Mouse (Mus musculus) CH12.LX (cell line): Measurements from ENCODE around the gene Rhoq. TPM values are rescaled to one million over a fixed set of nuclear protein-coding genes. Genes with fewer than 3 reads are reported as not detected.
A peak's percentile ranks its signal among the peaks of the same experiment; 100 is the strongest.

Source experiments
- DNase-seq: peaks from one replicate; pipeline ENCODE4 v3.0.0-alpha.2; 2013; ENCODE audit errors: extremely low read depth
- H3K27ac ChIP-seq: 2 replicates; pipeline ENCODE4 v1.5.1; 2012; ENCODE audit warnings: low read depth, mild to moderate bottlenecking, control low read depth, moderate library complexity; ENCODE audit not compliant: insufficient read depth
- H3K27me3 ChIP-seq: replicated peaks from 2 replicates; pipeline ENCODE3; 2012; ENCODE audit warnings: inconsistent platforms
- H3K36me3 ChIP-seq, 2 experiments: replicated peaks in 1 of 2; 2 replicates each; pipeline versions ENCODE3 to v1.6.1; 2012; ENCODE audit warnings: inconsistent platforms in 1 of 2, low read length in 1 of 2, mild to moderate bottlenecking in 1 of 2, mixed read lengths in 1 of 2, moderate library complexity in 1 of 2; ENCODE audit not compliant: control insufficient read depth in 1 of 2, insufficient read depth in 1 of 2
- H3K4me1 ChIP-seq, 2 experiments: 2 replicates each; pipeline ENCODE4 v1.6.1; 2012; ENCODE audit warnings: inconsistent platforms in 1 of 2, moderate library complexity in 1 of 2; ENCODE audit not compliant: insufficient read depth in 2 of 2, control insufficient read depth in 1 of 2
- H3K4me2 ChIP-seq: 2 replicates; pipeline ENCODE4 v1.6.1; 2012; ENCODE audit warnings: low read depth, mild to moderate bottlenecking, control low read depth; ENCODE audit not compliant: poor library complexity, insufficient read depth, severe bottlenecking
- H3K4me3 ChIP-seq, 3 experiments: fragments of 150-350 bp in 1 of 3; sonication (generic) in 1 of 3; replicated peaks in 1 of 3; 2 replicates each; pipeline versions ENCODE3 to v1.5.1; 2011 to 2012; ENCODE audit warnings: low read depth in 2 of 3, low read length in 2 of 3, mild to moderate bottlenecking in 2 of 3, moderate library complexity in 2 of 3, control low read depth in 1 of 3, improper control_type of control experiment in 1 of 3, inconsistent platforms in 1 of 3, mixed read lengths in 1 of 3; ENCODE audit not compliant: poor library complexity in 1 of 3
- H3K79me2 ChIP-seq: replicated peaks from 2 replicates; pipeline ENCODE4 v1.6.1; 2012; ENCODE audit warnings: mild to moderate bottlenecking, moderate library complexity; ENCODE audit not compliant: control insufficient read depth, poor library complexity, insufficient read depth, severe bottlenecking; ENCODE audit errors: extremely low read depth
- H3K9ac ChIP-seq: 2 replicates; pipeline ENCODE4 v1.6.1; 2012; ENCODE audit warnings: low read depth, mild to moderate bottlenecking, control low read depth, moderate library complexity; ENCODE audit not compliant: insufficient read depth
- H3K9me3 ChIP-seq: replicated peaks from 2 replicates; pipeline ENCODE3; 2012; ENCODE audit warnings: low read length, inconsistent platforms, mixed read lengths
- BHLHE40 ChIP-seq: IDR thresholded peaks from 2 replicates; pipeline ENCODE4 v1.6.1; 2011; ENCODE audit warnings: mild to moderate bottlenecking, low read depth, low read length, improper control_type of control experiment
- CTCF ChIP-seq, 2 experiments: IDR thresholded peaks in 1 of 2; conservative IDR thresholded peaks in 1 of 2; 2 replicates each; pipeline ENCODE4 v1.5.1; 2011 to 2012; ENCODE audit warnings: low read depth in 2 of 2, low read length in 2 of 2, improper control_type of control experiment in 1 of 2, inconsistent platforms in 1 of 2, mild to moderate bottlenecking in 1 of 2, moderate library complexity in 1 of 2
- E2F4 ChIP-seq: IDR thresholded peaks from 2 replicates; pipeline ENCODE4 v1.6.1; 2011; ENCODE audit warnings: low read depth, low read length, improper control_type of control experiment; ENCODE audit not compliant: insufficient replicate concordance
- ELF1 ChIP-seq: IDR thresholded peaks from 2 replicates; pipeline ENCODE4 v1.6.1; 2014; ENCODE audit warnings: low read depth, mild to moderate bottlenecking, inconsistent platforms, low read length, improper control_type of control experiment
- ETS1 ChIP-seq: conservative IDR thresholded peaks from 2 replicates; pipeline ENCODE4 v1.6.1; 2012; ENCODE audit warnings: low read depth, mild to moderate bottlenecking, inconsistent platforms, low read length, improper control_type of control experiment, moderate library complexity
- HCFC1 ChIP-seq: IDR thresholded peaks from 2 replicates; pipeline ENCODE4 v1.6.1; 2012; ENCODE audit warnings: low read depth, mild to moderate bottlenecking, inconsistent platforms, low read length, improper control_type of control experiment
- JUND ChIP-seq: conservative IDR thresholded peaks from 2 replicates; pipeline ENCODE4 v1.6.1; 2011; ENCODE audit warnings: low read depth, low read length, improper control_type of control experiment
- KAT2A ChIP-seq: IDR thresholded peaks from 2 replicates; pipeline ENCODE4 v1.6.1; 2012; ENCODE audit warnings: low read length, improper control_type of control experiment, inconsistent platforms; ENCODE audit not compliant: insufficient replicate concordance
- MAX ChIP-seq: IDR thresholded peaks from 2 replicates; pipeline ENCODE4 v1.6.1; 2011; ENCODE audit warnings: low read length, improper control_type of control experiment
- MAZ ChIP-seq: IDR thresholded peaks from 2 replicates; pipeline ENCODE4 v1.6.1; 2012; ENCODE audit warnings: low read depth, mild to moderate bottlenecking, inconsistent platforms, low read length, improper control_type of control experiment, moderate library complexity
- MEF2A ChIP-seq: IDR thresholded peaks from 2 replicates; pipeline ENCODE4 v1.6.1; 2014; ENCODE audit warnings: low read depth, mild to moderate bottlenecking, inconsistent platforms, low read length, improper control_type of control experiment, borderline replicate concordance
- NRF1 ChIP-seq: IDR thresholded peaks from 2 replicates; pipeline ENCODE4 v1.6.1; 2014; ENCODE audit warnings: low read depth, mild to moderate bottlenecking, inconsistent platforms, low read length, improper control_type of control experiment, moderate library complexity
- PAX5 ChIP-seq: IDR thresholded peaks from 2 replicates; pipeline ENCODE4 v1.6.1; 2012; ENCODE audit warnings: low read length, inconsistent platforms, mixed read lengths
- RAD21 ChIP-seq: IDR thresholded peaks from 2 replicates; pipeline ENCODE4 v1.6.1; 2011; ENCODE audit warnings: low read depth, mild to moderate bottlenecking, low read length, improper control_type of control experiment, moderate library complexity
- RCOR1 ChIP-seq: conservative IDR thresholded peaks from 2 replicates; pipeline ENCODE4 v1.6.1; 2012; ENCODE audit warnings: low read depth, mild to moderate bottlenecking, inconsistent platforms, low read length, improper control_type of control experiment
- TBP ChIP-seq: conservative IDR thresholded peaks from 2 replicates; pipeline ENCODE4 v1.6.1; 2011; ENCODE audit warnings: low read depth, low read length, improper control_type of control experiment
- TCF12 ChIP-seq: IDR thresholded peaks from 2 replicates; pipeline ENCODE4 v1.6.1; 2014; ENCODE audit warnings: low read depth, mild to moderate bottlenecking, inconsistent platforms, low read length, improper control_type of control experiment
- UBTF ChIP-seq: IDR thresholded peaks from 2 replicates; pipeline ENCODE4 v1.6.1; 2012; ENCODE audit warnings: low read depth, mild to moderate bottlenecking, inconsistent platforms, low read length, improper control_type of control experiment, moderate library complexity
- USF1 ChIP-seq: IDR thresholded peaks from 2 replicates; pipeline ENCODE4 v1.6.1; 2014; ENCODE audit warnings: low read depth, mild to moderate bottlenecking, inconsistent platforms, low read length, improper control_type of control experiment
- ZC3H11A ChIP-seq: IDR thresholded peaks from 2 replicates; pipeline ENCODE4 v1.6.1; 2012; ENCODE audit warnings: low read depth, mild to moderate bottlenecking, inconsistent platforms, low read length, improper control_type of control experiment
- ZMIZ1 ChIP-seq: IDR thresholded peaks from 2 replicates; pipeline ENCODE4 v1.6.1; 2012; ENCODE audit warnings: low read depth, mild to moderate bottlenecking, inconsistent platforms, low read length, improper control_type of control experiment
- ZNF384 ChIP-seq: IDR thresholded peaks from 2 replicates; pipeline ENCODE4 v1.6.1; 2012; ENCODE audit warnings: low read depth, low read length, improper control_type of control experiment, inconsistent platforms
- dilution Hi-C: fragments of 300-500 bp; cut with MboI; formaldehyde crosslinking; loops from 2 replicates; pipeline ENCODE4 v1.14.3; 2020; ENCODE audit warnings: low sequenced_read_pairs; ENCODE audit not compliant: extremely low pct_unique_long_range_greater_than_20kb, extremely low pct_ligation_motif_present
- in situ Hi-C: fragments of 300-500 bp; cut with MboI; formaldehyde crosslinking; loops from 3 replicates; pipeline ENCODE4 v1.14.3; 2019; ENCODE audit warnings: low sequenced_read_pairs, low pct_ligation_motif_present, low pct_unique_long_range_greater_than_20kb, mixed read lengths
- polyA plus RNA-seq: library from polyadenylated mRNA; unstranded; fragments of >175 nt; gene quantifications from 2 replicates; pipeline ENCODE4 v1.2.1, GENCODE M21; 2012; ENCODE audit warnings: low read depth; ENCODE audit not compliant: insufficient read length
- total RNA-seq, 2 experiments: library from RNA; depleted of rRNA; stranded (reverse); fragments of 300-350 nt in 1 of 2; fragments of >200 nt in 1 of 2; gene quantifications; 2 replicates each; pipeline ENCODE4 v1.2.3; 2012 to 2014

The Rhoq gene
- total and polyA plus RNA-seq, 3 experiments = 18.8 to 24.4 (median 23.2) TPM

- Histone ChIP-seq H3K79me2 (peaks cover 4% of the 10 kb centered on the region), H3K36me3 (peaks cover 45 to 85% of the 10 kb centered on the region in 2 experiments), H3K27me3 (no peaks in the 10 kb centered on the region), H3K27ac (0 out of 2 replicates have a peak overlapping the region, but pooled peaks have one; percentile 24), H3K9me3 (no peaks in the 10 kb centered on the region), H3K9ac (no peak overlapping the region), H3K4me1 (peaks cover 39 to 79% of the 10 kb centered on the region in 2 experiments), H3K4me2 (no peak overlapping the region), H3K4me3 (no peak overlapping the region)
- TF ChIP-seq TBP (no peak), MAX (no peak), BHLHE40 (no peak), PAX5 (no peak), ZNF384 (no peak), TCF12 (no peak), ZC3H11A (no peak), RAD21 (no peak), NRF1 (no peak), ZMIZ1 (no peak), HCFC1 (no peak), ELF1 (no peak), MAZ (no peak), KAT2A (no peak), JUND (no peak), UBTF (no peak)
- in situ Hi-C loops (no loop called here), dilution Hi-C loops (no loop called here)
- DNase-seq = no peak
These were observed 7.3 kb downstream of the Rhoq start for GRCm38 (mm10) chr17:86970026-86970750.

GRCm38 (mm10) chr17:86971036-86971435 is 8.2 kb downstream of the Rhoq start:
- DNase-seq = no peak
- no peak overlapping the region for H3K27ac ChIP-seq
- TF ChIP-seq KAT2A = no peak
- TF ChIP-seq E2F4 = no peak
- no peak for TF ChIP-seq ZNF384
- no peak for TF ChIP-seq CTCF (conservative IDR thresholded peaks at IDR 0.05 in 1 of 2, IDR thresholded peaks at IDR 0.05 in 1 of 2; ENCODE audit: low read depth in 2 of 2, low read length in 2 of 2)
- no peak for TF ChIP-seq RCOR1
- no peak for TF ChIP-seq PAX5
- no peak for TF ChIP-seq ETS1
- no peak for TF ChIP-seq NRF1
- no peak for TF ChIP-seq MEF2A
- no peak for TF ChIP-seq USF1
- TF ChIP-seq, all 38 proteins: peak for 0
- H3K79me2 ChIP-seq = no peaks in the 10 kb centered on the region; the same call in 1 of the 2 replicates
- dilution Hi-C loops = no loop called here
- no peaks in the 10 kb centered on the region for H3K27me3 ChIP-seq
- H3K9ac ChIP-seq = no peak overlapping the region
- in situ Hi-C loops = no loop called here
- H3K4me1 ChIP-seq = peaks cover 37 to 72% of the 10 kb centered on the region in 2 experiments
- no peak overlapping the region for H3K4me2 ChIP-seq
- peaks cover 45 to 84% of the 10 kb centered on the region in 2 experiments for H3K36me3 ChIP-seq
- H3K9me3 ChIP-seq = no peaks in the 10 kb centered on the region
- H3K4me3 ChIP-seq = no peak overlapping the region
